Mouse (Mus musculus): ENCODE measurements at regions not wholly inside any gene's neighbourhood (a gene's known extent, or its start where the extent isn't known, plus 50 kb on each side); places are given as distances from the start of the nearest gene placed in this dataset.

GRCm38 (mm10) chr19:36217605-36218004 is 97.7 kb upstream of the Ankrd1 start:
- no peak for DNase-seq
- no peak overlapping the region for H3K27ac ChIP-seq
- no peak overlapping the region for H3K4me3 ChIP-seq
- TF ChIP-seq CTCF (IDR thresholded peaks at IDR 0.05) = no peak
- intact Hi-C loops (cut with DNase I) = no loop called here

DNA sequence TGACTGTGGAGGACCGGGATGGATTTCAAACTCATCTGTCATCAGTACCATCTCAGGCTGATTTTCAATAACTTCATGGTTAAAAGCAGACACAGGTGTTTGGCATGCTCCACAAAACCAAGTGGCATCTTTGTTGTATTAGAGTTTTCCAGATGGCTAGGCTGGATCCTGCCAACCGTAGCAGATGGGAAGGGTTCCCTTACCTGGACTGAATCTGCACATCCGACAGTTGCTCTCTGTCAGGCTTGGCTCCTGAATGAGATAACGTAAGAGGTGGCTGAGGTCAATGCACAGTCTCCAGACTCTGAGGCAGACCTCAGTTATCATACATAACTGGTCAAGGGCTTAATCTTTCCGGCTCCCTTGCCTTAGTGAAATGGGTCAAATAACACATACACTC is 99.0 kb upstream of the Ankrd1 start:
- TF ChIP-seq CTCF (IDR thresholded peaks at IDR 0.05) = no peak
- H3K4me3 ChIP-seq = no peak overlapping the region
- no peak overlapping the region for H3K27ac ChIP-seq
- intact Hi-C loops (cut with DNase I) = no loop called here
- DNase-seq = no peak

DNA sequence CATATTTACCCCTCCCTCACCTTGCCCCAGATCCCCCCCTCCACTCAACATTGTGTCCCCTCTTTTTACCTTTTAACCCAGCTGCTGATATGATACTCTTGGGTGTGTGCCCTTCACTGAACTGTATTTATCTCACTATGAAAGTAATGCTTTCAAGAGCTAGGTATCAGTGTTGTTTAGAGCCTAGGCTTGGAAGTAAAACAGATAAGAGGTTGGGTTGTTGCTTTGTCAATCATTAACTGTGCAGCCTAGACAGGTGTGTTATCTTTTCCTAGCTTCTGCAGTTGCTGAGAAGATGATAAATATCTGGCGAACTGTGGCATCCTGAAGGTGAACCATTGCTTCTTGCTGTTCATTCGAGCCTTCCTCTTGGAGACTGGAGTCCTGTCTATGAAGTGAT is 101.2 kb upstream of the Ankrd1 start:
- intact Hi-C loops (cut with DNase I) = no loop called here
- TF ChIP-seq CTCF (IDR thresholded peaks at IDR 0.05) = no peak

DNA sequence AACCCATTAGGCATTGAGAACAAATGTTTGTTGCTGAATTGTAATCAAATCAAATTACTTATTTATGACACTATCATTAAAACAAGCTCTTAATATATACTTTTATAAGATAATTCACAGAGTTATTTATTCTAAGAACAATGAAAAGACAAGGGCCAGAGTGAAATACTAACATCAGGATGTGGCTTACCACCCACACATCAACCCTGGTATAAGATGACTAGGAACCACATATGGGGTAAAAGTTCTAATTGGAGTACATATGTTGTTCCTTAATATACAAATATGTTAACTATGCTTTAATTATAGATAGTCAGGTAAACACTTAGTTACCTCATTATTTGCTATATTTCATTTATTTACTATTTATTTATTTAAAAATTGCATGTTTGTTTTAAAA is 101.7 kb upstream of the Ankrd1 start:
- Histone ChIP-seq H3K4me3 (no peak overlapping the region), H3K27ac (no peak overlapping the region)
- intact Hi-C loops (cut with DNase I) = no loop called here
- TF ChIP-seq CTCF (IDR thresholded peaks at IDR 0.05) = no peak
- no peak for DNase-seq

More for the DNA sequence above, 101.2 kb upstream of the Ankrd1 start:
- no peak for DNase-seq
- Histone ChIP-seq H3K27ac (no peak overlapping the region), H3K4me3 (no peak overlapping the region)

DNA sequence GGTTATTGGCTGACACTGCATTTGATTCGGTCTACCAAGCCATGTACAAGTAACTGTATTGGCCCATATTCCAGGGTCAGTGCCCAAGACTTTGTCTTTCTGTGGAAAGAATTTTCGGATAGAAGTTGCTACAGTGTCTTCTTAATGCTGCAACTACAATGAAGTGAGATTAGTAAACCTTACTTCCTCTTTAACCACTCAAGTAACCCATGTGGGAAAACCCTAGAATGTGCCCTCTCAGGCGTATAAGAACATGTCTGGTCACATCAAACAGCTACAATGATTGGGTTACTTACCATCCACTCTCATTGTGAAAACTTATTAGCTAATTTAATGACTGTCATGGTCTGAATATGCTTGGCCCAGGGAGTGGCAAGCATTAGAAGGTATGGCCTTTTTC is 102.3 kb upstream of the Ankrd1 start:
- no peak for TF ChIP-seq CTCF (IDR thresholded peaks at IDR 0.05)

GRCm38 (mm10) chr19:36224518-36224917 is 104.6 kb upstream of the Ankrd1 start:
- no peak for TF ChIP-seq CTCF (IDR thresholded peaks at IDR 0.05)
- Histone ChIP-seq H3K4me3 (no peak overlapping the region), H3K27ac (no peak overlapping the region)
- intact Hi-C loops (cut with DNase I) = no loop called here
- DNase-seq = no peak

More for the DNA sequence above, 102.3 kb upstream of the Ankrd1 start:
- DNase-seq = no peak
- Histone ChIP-seq H3K4me3 (no peak overlapping the region), H3K27ac (no peak overlapping the region)
- intact Hi-C loops (cut with DNase I) = no loop called here

- TF ChIP-seq CTCF (IDR thresholded peaks at IDR 0.05) = no peak
- no peak for DNase-seq
- Histone ChIP-seq H3K27ac (no peak overlapping the region), H3K4me3 (no peak overlapping the region)
- intact Hi-C loops (cut with DNase I) = no loop called here
Observed at GRCm38 (mm10) chr19:36225612-36226011, 105.7 kb upstream of the Ankrd1 start.

DNA sequence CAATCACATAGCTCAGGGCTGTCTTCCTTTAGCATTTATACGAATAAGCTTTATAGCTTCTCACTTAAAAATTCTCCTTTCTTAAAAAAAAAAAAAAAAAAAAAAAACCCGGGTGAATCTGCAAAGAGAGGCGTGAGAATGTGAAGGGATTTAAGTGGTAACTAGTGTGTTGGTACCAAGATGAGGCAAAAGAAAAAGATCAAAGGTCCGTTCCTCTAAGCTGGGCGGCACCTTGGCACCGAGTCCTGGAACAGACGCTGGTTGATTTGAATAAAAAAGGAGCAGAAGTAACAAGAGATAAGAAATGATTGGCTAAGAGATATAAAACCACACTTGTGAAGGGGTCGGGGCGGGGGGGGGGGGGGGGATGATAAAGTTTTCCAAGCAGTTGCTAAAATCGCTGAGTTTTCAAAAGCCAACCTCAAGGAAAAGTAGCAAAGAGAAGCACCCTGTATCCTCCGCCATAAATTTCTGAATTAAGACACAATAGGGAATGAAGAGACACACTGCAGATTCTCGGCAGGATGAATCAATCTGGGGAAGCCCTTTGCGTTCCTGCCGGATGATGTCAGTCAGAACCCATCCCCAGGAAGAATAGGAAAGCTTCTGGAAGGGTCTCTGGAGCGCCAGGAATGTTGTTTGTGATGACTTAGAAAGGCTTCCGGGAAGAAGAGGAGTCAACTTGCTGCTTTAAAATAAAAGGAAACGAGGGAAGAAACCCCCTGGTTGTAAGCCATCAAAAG is 107.7 kb upstream of the Ankrd1 start:
- no peak overlapping the region for H3K27ac ChIP-seq
- intact Hi-C loops (cut with DNase I) = no loop called here
- no peak for DNase-seq
- no peak for TF ChIP-seq CTCF (IDR thresholded peaks at IDR 0.05)
- no peak overlapping the region for H3K4me3 ChIP-seq

GRCm38 (mm10) chr19:36229315-36229714 is 109.4 kb upstream of the Ankrd1 start:
- no peak for TF ChIP-seq CTCF (IDR thresholded peaks at IDR 0.05)
- no peak for DNase-seq
- H3K27ac ChIP-seq = no peak overlapping the region
- intact Hi-C loops (cut with DNase I) = no loop called here
- no peak overlapping the region for H3K4me3 ChIP-seq

GRCm38 (mm10) chr19:36229941-36230340 is 110.0 kb upstream of the Ankrd1 start:
- H3K27ac ChIP-seq = no peak overlapping the region
- H3K4me3 ChIP-seq = no peak overlapping the region
- DNase-seq = no peak
- no peak for TF ChIP-seq CTCF (IDR thresholded peaks at IDR 0.05)
- intact Hi-C loops (cut with DNase I) = no loop called here

- no peak for DNase-seq
Observed at GRCm38 (mm10) chr19:36235131-36235530, 113.0 kb upstream of the Pcgf5 start.

DNA sequence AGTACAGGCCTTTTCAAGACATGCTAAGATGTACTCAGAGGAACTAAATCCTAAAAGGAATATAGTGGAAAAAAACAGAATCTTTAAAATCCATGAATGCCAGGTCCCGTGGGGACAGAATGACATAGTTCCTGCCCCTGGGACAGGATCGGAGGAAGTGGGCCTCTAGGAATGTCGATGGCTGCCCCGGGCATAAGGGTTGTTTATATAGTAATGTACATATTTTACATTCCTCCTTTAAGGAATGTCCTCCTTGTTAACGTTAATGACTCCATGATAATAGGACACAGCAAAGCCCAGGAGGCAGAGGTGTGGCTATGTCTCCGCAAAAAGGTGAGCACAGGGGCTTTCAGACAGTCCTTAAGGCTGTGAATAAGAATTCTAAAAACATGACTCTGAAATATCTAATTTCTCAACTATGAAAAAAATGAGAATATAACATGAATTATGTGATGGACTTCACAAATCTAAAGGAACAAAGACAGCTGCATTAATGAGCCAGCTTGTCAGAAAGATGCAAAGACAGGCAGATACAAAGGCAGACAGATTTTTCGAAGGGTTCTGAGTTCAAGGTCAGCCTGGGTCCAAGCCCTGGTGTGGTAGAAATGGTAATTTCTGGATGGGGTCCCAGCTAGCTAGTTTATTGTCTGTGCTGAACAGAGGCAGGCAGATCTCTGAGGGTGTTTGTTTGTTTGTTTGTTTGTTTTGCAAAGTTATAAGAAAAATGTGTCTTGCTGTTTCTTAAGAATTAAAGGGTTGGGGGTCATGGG is 111.3 kb upstream of the Pcgf5 start:
- Histone ChIP-seq H3K4me3 (no peak overlapping the region), H3K27ac (no peak overlapping the region)
- DNase-seq = no peak
- no peak for TF ChIP-seq CTCF (IDR thresholded peaks at IDR 0.05)
- intact Hi-C loops (cut with DNase I) = no loop called here

More at GRCm38 (mm10) chr19:36235131-36235530, 113.0 kb upstream of the Pcgf5 start:
- no peak for TF ChIP-seq CTCF (IDR thresholded peaks at IDR 0.05)
- H3K27ac ChIP-seq = no peak overlapping the region
- intact Hi-C loops (cut with DNase I) = no loop called here
- no peak overlapping the region for H3K4me3 ChIP-seq

DNA sequence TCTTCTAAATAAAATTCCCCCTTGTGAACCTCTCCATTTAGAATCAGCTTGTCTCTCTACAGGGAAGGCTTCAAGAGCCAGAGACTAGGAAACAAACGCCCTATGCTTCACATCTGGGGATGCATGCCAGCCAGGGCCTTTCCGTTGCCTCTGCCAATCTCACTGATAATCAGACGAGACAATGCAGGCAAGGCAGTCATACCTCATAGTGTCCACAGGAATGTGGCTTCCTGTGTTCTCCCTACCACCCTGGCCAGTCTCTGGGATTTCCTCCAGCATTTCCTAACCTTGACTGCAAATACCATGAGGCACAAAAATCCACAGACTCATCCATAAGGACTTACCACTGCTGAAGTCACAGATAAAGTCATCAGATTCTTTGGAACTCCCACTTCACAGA is 110.4 kb upstream of the Pcgf5 start:
- no peak overlapping the region for H3K4me3 ChIP-seq
- TF ChIP-seq CTCF (IDR thresholded peaks at IDR 0.05) = no peak
- intact Hi-C loops (cut with DNase I) = no loop called here
- no peak overlapping the region for H3K27ac ChIP-seq
- DNase-seq = no peak
